Mouse (Mus musculus) urinary bladder, adult 18-20 months (tissue): ENCODE results near the gene Gldc.
A peak's percentile ranks its signal among the peaks of the same experiment; 100 is the strongest.
"Not testable (repeated sequence)": the region's sequence is repeated elsewhere in the genome, so short reads cannot be mapped to it uniquely, and the experiment has no call there.

Source experiments
- DNase-seq, 2 experiments: peaks; one replicate each; pipeline ENCODE4 v3.0.0; 2022; ENCODE audit warnings: low spot score in 2 of 2, mixed read lengths in 2 of 2

The Gldc gene

DNA sequence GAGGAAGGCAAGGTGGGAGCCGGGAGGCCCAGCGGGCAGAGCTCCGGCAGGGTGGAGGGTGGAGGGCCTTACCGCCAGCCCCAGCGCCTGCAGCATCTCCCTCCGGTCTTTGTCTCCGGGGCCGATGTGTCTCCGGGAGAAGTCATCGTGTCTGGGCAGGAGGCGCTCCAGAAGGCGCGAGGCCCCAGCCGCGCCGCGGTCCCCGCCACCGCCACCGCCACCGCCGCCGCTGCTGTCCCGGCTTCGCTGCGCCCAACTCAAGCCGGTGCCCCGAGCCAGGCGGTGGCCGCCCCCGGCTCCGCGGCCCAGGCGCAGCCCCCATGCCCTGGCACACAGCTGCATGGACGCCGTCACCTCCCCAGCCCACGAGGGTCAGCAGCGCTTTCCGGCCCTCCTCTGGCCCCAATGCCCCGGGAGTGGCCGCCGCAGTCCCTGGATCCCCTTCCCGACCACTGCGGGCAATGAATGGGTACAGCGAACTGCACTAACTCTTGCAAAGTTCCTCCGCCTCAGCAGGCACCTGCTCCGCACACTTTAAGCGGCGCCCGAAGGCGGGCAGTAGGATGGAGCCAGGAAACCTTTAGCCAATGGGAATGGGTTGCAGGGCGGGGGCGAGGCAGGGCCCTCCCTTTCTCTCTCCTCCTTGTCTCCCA, at the start of gene Gldc:
Gene Gldc (minus strand): TSS at position 511 of the 653 bp plus-strand sequence.
- DNase-seq, result peak; percentile 60 to 64

DNA sequence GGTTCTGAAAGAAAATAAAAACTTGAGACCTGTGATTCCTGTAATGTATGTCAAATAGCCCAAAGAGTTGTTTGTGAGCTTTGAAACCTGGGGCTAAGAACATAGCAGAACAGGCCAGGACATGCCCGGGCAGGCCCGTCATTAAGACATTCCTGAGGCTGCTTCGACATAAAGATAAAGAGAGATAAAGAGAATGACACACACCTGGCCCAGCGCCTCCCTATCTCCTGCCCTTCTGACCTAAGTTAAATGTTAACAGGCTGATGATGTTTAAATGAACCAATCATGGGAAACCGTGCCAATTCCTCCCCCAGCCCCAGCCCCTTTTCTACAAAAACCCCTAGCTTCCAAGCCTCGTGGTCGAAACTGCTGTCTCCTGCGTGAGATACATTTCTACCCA, 47.4 kb upstream of the Gldc start:
- DNase-seq, result not testable (repeated sequence)

GRCm38 (mm10) chr19:30217335-30217734, 42.1 kb upstream of the Gldc start:
- DNase-seq, result peak in 1 of 2 experiments; percentile 55

DNA sequence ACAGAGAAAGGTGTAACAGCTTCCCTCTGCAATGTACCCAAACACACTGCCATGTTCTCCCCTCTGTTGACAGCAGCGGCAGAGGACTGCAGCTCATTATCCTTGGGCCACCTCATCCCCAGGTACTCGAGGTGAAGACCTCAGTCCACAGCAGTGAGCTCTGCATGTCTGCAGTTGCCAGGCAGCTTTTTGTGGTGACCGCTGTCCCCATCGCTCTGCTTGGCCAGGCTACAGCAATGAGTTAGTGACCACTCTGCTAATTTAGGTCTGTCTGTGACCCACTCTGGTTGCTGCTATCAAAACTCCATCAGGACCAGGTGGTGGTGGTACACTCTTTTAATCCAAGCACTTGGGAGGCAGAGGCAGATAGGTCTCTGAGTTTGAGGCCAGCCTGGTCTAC, 41.0 kb upstream of the Gldc start:
- DNase-seq, result no peak

DNA sequence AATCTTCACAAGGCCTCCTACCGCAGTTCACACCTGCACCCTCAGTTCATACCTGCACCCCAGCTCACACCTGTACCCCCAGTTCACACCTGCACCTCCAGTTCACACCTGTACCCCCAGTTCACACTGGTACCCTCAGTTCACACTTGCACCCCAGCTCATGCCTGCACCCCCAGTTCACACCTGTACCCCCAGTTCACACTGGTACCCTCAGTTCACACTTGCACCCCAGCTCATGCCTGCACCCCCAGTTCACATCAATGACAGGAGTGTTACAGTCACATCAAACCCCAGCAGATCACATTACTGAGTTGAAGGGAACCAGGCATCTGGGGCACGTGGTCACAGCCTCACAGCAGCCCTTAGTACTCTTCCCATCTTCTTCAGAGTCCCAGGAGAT, 40.5 kb upstream of the Gldc start:
- not testable (repeated sequence) for DNase-seq

DNA sequence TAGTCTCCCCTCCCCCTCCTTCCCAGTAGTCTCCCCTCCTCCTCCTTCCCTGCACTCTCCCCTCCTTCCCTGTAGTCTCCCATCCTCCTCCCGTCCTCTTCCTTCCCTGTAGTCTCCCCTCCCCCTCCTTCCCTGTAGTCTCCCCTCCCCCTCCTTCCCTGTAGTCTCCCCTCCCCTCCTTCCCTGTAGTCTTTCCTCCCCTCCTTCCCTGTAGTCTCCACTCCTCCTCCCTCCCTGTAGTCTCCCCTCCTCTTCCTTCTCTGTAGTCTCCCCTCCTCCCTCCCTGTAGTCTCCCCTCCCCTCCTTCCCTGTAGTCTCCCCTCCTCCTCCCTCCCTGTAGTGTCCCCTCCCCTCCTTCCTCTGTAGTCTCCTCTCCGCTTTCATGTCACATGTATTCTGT, 38.8 kb upstream of the Gldc start:
- no peak for DNase-seq

DNA sequence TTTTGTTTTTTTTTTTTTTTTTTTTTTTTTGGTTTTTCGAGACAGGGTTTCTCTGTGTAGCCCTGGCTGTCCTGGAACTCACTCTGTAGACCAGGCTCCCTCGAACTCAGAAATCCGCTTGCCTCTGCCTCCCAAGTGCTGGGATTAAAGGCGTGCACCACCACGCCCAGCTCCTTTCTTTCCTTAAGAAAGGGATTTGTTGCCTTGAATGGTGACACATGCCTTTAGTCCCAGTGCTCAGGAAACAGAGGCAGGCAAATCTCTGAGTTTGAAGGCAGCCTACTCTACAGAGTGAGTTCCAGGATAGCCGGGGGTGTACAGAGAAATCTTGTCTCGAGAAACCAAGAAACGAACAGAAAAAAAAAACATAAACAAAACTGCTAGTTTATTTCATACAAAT, 33.8 kb upstream of the Gldc start:
- not testable (repeated sequence) for DNase-seq

GRCm38 (mm10) chr19:30206981-30207380, 31.8 kb upstream of the Gldc start:
- no peak for DNase-seq

GRCm38 (mm10) chr19:30205874-30206273, 30.6 kb upstream of the Gldc start:
- DNase-seq, result no peak

GRCm38 (mm10) chr19:30205159-30205816, 30.1 kb upstream of the Gldc start:
- DNase-seq, result peak in 1 of 2 experiments; percentile 11

DNA sequence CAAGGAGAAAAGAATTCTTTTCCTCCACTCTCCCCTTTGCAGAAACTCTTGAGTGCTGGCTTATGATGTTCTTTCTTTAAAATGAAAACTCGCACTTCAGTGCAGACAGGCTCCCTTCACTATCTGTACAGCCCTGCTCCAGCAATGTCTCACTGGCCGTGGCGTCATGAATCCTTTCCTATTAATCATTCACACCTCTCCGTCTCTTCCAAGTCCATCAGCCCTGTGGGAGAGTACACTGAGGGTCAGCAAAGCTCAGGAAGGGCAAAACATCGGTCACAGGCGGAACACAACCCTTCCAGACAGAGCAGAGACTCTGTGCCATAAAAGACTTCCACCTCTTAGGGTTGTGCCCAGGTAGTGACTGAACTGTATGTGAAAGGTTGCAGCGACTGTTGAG, 26.9 kb upstream of the Gldc start:
- no peak for DNase-seq

DNA sequence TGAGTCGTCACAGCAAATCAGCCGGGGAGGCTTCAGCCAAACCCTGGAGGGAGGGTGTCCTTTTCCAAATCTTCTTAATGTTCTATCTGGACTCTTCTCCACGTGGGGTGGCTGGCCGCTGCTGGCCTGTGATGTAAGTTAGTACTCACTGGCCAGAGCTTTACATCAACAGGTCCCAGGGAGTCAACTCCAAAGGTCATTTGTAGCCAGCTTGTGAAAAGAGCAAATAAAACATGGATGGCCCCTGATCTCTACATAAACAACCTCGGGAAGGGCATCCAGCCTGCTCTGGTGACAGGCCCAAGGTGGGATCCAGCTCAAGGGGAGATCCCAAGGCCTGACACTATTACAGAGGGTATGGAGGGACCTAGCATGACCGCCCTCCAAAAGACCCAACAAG, 19.8 kb upstream of the Gldc start:
- no peak for DNase-seq

GRCm38 (mm10) chr19:30187232-30187631, 12.0 kb upstream of the Gldc start:
- no peak for DNase-seq

GRCm38 (mm10) chr19:30185536-30185935, 10.3 kb upstream of the Gldc start:
- DNase-seq, result no peak

- no peak for DNase-seq
These were observed 4.8 kb upstream of the Gldc start for GRCm38 (mm10) chr19:30179979-30180378.

DNA sequence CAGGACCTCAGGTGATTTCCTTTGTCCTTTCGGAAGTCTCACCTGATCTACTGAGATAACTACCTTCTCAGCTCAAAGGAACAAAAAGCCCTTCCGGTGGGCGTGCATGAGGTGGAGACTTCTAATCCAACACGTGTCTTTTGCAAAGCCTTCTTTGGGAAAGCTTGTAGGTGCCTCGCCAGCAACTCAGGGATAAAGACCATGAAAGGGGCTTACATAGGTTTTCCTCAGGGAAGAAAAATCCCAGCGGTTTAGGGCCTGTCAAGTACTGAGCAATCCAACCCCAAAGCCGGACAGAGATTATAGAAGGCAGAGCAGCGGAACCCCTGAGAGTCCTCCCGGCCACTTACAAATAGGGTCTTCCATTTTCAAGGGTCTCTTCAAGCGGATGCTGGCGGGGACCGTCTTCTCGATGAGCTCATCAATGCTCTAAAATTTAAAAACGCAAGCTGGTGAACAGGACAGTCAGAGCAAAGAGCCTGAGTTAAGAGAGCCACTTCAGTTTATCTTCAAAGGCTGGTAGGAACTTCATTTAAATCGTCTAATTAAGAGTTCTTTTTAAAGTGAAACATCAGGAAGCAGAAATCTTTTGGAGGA, 1.1 kb downstream of the Gldc start:
- DNase-seq, result peak in 1 of 2 experiments; percentile 14

- DNase-seq, result no peak
These were observed 3.7 kb downstream of the Gldc start for GRCm38 (mm10) chr19:30171346-30172055.

DNA sequence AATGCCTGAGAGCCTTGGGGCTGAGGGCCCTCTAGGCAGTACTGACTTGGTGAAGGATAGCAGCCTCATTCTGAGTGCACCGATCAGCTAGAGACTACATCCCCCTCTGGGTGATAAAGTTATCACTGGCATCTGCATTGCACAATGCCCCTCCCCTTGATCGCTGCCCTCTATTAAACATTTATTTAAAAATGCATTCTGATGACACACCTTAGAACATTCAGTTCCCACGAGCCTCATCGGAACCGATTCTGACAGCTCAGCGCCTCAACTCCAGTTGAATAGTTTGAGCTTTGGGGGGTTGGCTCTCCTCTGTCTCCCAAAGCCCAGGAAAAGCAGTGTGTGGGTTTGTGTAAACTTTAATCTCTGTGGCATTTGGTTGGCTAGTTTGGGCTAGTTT, 4.9 kb downstream of the Gldc start:
- DNase-seq, result peak; percentile 24 to 37

DNA sequence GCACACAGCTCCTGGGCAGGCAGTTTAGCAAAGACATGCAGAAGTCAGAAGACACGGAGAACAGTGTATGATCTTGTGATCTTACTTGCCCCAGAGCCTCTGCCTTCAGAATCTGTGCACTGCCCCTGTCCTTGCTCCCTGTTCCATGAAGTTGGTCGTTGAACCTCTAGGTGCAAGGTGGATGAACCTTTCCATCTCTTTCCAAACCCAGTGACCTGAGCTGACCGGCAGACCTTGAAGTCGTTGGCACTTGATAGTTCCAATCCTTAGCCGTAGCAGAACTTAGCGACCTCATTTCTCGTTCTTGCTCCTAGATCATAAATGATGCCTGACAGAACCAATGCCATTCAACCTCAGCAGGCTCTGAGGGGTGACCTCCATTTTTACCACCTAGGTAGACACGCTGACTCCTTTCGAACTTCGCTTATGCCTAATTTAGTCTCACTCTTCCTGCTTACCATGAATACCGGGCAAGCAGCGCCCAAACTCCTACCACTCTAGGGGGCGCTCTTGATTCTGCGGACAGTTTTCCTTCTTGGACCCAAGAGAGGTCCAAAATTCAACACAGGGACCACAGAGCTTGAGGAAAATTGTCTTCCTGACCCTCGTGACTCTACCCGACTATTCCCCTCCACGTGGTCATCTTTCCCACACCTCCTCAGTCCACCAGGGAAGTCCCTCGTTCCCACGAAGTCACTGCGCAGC, 8.3 kb downstream of the Gldc start:
- no peak for DNase-seq

GRCm38 (mm10) chr19:30164228-30164627, 11.0 kb downstream of the Gldc start:
- no peak for DNase-seq

GRCm38 (mm10) chr19:30162808-30163207, 12.4 kb downstream of the Gldc start:
- DNase-seq, result no peak

DNA sequence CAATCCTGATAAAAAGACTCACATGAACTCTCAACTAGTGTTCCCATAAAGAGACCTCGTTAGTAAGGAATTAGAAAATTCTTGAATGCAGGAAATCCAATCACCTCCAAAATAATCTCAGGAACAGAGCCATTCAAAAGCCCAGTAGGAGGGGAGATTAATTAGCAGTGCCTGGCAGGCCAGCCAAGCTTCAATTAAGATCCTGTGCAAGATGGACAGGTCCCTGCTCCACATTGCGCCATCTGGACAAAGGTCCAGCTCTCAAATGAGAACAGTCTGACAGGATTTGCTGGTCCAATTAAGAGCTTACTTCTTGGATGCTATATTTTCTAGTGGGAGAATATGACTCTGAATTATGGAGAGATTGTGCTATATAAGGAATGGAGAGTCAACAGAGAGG, 15.2 kb downstream of the Gldc start:
- no peak for DNase-seq
